In genomic region chr9:21786906-21787305, GRCm38 (mm10) we compare ENCODE assay signal across 9 mouse cellular contexts. TPM values are rescaled to one million over a fixed set of nuclear protein-coding genes. Genes with fewer than 3 reads are reported as not detected.
A peak's percentile ranks its signal among the peaks of the same experiment; 100 is the strongest.
DNase-seq lines count a peak whose midpoint lies in the region; ATAC-seq and TF ChIP-seq lines count a peak whose summit lies in the region.
"Had no signal": no experiment of that assay in that cellular context is flagged by ENCODE, and none has a peak within 500 bp of the region (broad histone marks: within the 10 kb centered on the region; RNA-seq: fewer than 3 reads in every experiment).

No protein-coding gene starts in this region.

- H3K27ac ChIP-seq in lung, postnatal 0 days (ENCODE audit: low read length) = peak overlapping the region; percentile 91

- DNase-seq in adrenal gland, adult (ENCODE audit: inconsistent age in 2 of 2, low spot score in 1 of 2) = peak; percentile 71 to 86
- no peak for DNase-seq in adrenal gland, postnatal 4 days (ENCODE audit: low spot score in 2 of 2)
- peak; percentile 39 for DNase-seq in T-cell, adult 2 months (ENCODE audit: low spot score)
- DNase-seq in embryo, embryonic 11 days = peak; percentile 83
- DNase-seq in heart, adult 9 months (ENCODE audit: low spot score in 2 of 2) = peak; percentile 57 to 58
- DNase-seq in kidney, postnatal 25 days = peak; percentile 75 to 79
- peak; percentile 79 for DNase-seq in lung, postnatal 0 days (ENCODE audit: low spot score)
- DNase-seq in right cerebral cortex, postnatal 14 days = peak; percentile 58

- H3K27me3 ChIP-seq in lung, postnatal 0 days (replicated peaks; ENCODE audit: insufficient read depth, low read length) = no peaks in the 10 kb centered on the region

- H3K4me2 ChIP-seq in lung, postnatal 0 days (replicated peaks; ENCODE audit: low read depth, low read length) = no peak overlapping the region

- TF ChIP-seq EP300 in lung, postnatal 0 days (IDR thresholded peaks at IDR 0.05) = no peak

- TF ChIP-seq CTCF in lung, postnatal 0 days (IDR thresholded peaks at IDR 0.05) = peak; percentile 85

- WGBS in lung, postnatal 0 days = 10% methylated on average over 6 of the region's 6 CpGs

- H3K9ac ChIP-seq in lung, postnatal 0 days (replicated peaks; ENCODE audit: low read depth) = no peak overlapping the region

- no peaks in the 10 kb centered on the region for H3K9me3 ChIP-seq in lung, postnatal 0 days (ENCODE audit: low read length)

- peaks cover 7% of the 10 kb centered on the region; the same call in 1 of the 2 replicates for H3K36me3 ChIP-seq in lung, postnatal 0 days (ENCODE audit: insufficient read depth, low read length)

- H3K4me3 ChIP-seq in lung, postnatal 0 days (ENCODE audit: low read depth, low read length) = no peak overlapping the region

- H3K4me1 ChIP-seq in lung, postnatal 0 days (ENCODE audit: insufficient read depth, low read depth, low read length) = peaks cover 11% of the 10 kb centered on the region; the same call in 1 of the 2 replicates

- ATAC-seq in lung, postnatal 0 days = no peak

RNA-seq across cellular contexts. Expression of gene Kank2, which starts 11.6 kb away (rescaled TPM):
- total RNA-seq in adrenal gland, postnatal 4 days (2021) = 10 to 100 TPM; 52.5 to 57.4 TPM
- polyA plus RNA-seq in lung, postnatal 0 days (2015; fragmentation: Nextera tagmentation; extraction: Ambion mirVana) = 23.3 and 24.0 TPM in 2 replicates

RNA-seq across cellular contexts. Expression of gene Spc24, which starts 26.8 kb away (rescaled TPM):
- 10 to 100 TPM; 19.6 to 22.8 TPM for total RNA-seq in adrenal gland, postnatal 4 days (2021)
- polyA plus RNA-seq in lung, postnatal 0 days (2015; fragmentation: Nextera tagmentation; extraction: Ambion mirVana) = 13.4 and 15.7 TPM in 2 replicates

RNA-seq across cellular contexts. Expression of gene Angptl8, which starts 48.4 kb away (rescaled TPM):
- 1 to 10 TPM; 1.3 to 7.3 TPM for total RNA-seq in adrenal gland, postnatal 4 days (2021)
- 6.2 and 7.4 TPM in 2 replicates for polyA plus RNA-seq in lung, postnatal 0 days (2015; fragmentation: Nextera tagmentation; extraction: Ambion mirVana)
- total RNA-seq: layer of hippocampus, postnatal 14 days had no signal

Comparison
In these comparisons a context has a peak if more than half of its experiments do, and no peak if none do; other contexts are left out.
1. DNase-seq: peak in adrenal gland, adult (2 of 2), T-cell, adult 2 months (single experiment), embryo, embryonic 11 days (single experiment), heart, adult 9 months (2 of 2), kidney, postnatal 25 days (2 of 2), lung, postnatal 0 days (single experiment) and right cerebral cortex, postnatal 14 days (single experiment); none in adrenal gland, postnatal 4 days (0 of 2).